Mouse (Mus musculus) hindbrain, embryonic 15.5 days (tissue): ENCODE data around the gene Gadd45b. TPM values are rescaled to one million over a fixed set of nuclear protein-coding genes. Genes with fewer than 3 reads are reported as not detected.

Source experiments
- ATAC-seq: fragments of 200-750 bp; cut with Nextera tagmentation; 2 replicates; pipeline ENCODE4 v1.8.0; 2017; ENCODE audit warnings: low read depth, moderate number of reproducible peaks, moderate TSS enrichment; ENCODE audit not compliant: low FRiP score
- H3K27ac ChIP-seq: fragments of 300-500 bp; sonication (generic); replicated peaks from 2 replicates; pipeline ENCODE4 v1.5.1; 2015; ENCODE audit warnings: mild to moderate bottlenecking, inconsistent platforms
- H3K27me3 ChIP-seq: fragments of 300-500 bp; sonication (generic); 2 replicates; pipeline ENCODE4 v1.6.1; 2015; ENCODE audit warnings: control low read depth, inconsistent platforms
- H3K36me3 ChIP-seq: fragments of 300-500 bp; sonication (generic); 2 replicates; pipeline ENCODE4 v1.6.1; 2015; ENCODE audit warnings: control low read depth, inconsistent platforms
- H3K4me1 ChIP-seq: fragments of 300-500 bp; sonication (generic); replicated peaks from 2 replicates; pipeline ENCODE4 v1.6.1; 2015; ENCODE audit warnings: control low read depth, inconsistent platforms
- H3K4me2 ChIP-seq: fragments of 300-500 bp; sonication (generic); 2 replicates; pipeline ENCODE4 v1.6.1; 2015; ENCODE audit warnings: moderate library complexity, mild to moderate bottlenecking, inconsistent platforms
- H3K4me3 ChIP-seq: fragments of 300-500 bp; sonication (generic); 2 replicates; pipeline ENCODE4 v1.5.1; 2015; ENCODE audit warnings: mild to moderate bottlenecking, inconsistent platforms
- H3K9ac ChIP-seq: fragments of 300-500 bp; sonication (generic); 2 replicates; pipeline ENCODE4 v1.6.1; 2015; ENCODE audit warnings: inconsistent platforms
- H3K9me3 ChIP-seq: fragments of 300-500 bp; sonication (generic); 2 replicates; pipeline ENCODE4 v1.6.1; 2016; ENCODE audit warnings: control low read depth, inconsistent platforms
- WGBS: fragments of 180-500 bp; shearing (Covaris S2); methylation state at CpG from one replicate; pipeline ENCODE4 v1.1.7; 2015; 5-methylcytosine and 5-hydroxymethylcytosine counted together
- polyA plus RNA-seq: library from polyadenylated mRNA; unstranded; fragments of >200 nt; fragmentation: Nextera tagmentation; extraction: Ambion mirVana; gene quantifications from 2 replicates; pipeline ENCODE4 v1.2.1, GENCODE M21; 2015

Gadd45b gene
- polyA plus RNA-seq, 1 experiment from 2014 or later, result 8.5 TPM

DNA sequence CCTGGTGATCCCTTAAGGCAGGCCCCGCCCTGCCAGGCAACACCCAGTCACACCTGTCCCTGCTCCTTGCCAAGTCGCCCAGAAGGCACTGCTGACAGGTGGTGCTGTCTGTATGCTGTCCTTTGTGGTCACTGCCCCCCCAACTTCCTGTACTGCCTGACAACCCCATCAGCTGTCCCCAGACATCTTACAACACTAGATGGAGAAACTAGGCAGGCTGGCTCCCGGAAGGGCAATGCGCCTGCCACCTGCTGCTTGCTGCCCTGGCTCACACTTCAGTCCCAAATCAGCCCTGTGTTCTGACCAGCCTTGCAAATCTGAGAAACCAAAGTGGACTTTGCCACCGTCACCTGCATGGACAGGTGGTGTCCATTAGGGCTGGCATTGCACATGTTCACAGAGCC is 15.6 kb upstream of the Gadd45b start:
- H3K27me3 ChIP-seq, result no peaks in the 10 kb centered on the region
- peaks cover 29% of the 10 kb centered on the region for H3K4me1 ChIP-seq
- 90% methylated on average over 5 of the region's 5 CpGs for WGBS
- no peak overlapping the region for H3K4me3 ChIP-seq
- H3K27ac ChIP-seq, result no peak overlapping the region
- no peak overlapping the region for H3K4me2 ChIP-seq
- ATAC-seq, result no peak
- H3K9ac ChIP-seq, result no peak overlapping the region
- peaks cover 20% of the 10 kb centered on the region for H3K36me3 ChIP-seq
- no peaks in the 10 kb centered on the region for H3K9me3 ChIP-seq

DNA sequence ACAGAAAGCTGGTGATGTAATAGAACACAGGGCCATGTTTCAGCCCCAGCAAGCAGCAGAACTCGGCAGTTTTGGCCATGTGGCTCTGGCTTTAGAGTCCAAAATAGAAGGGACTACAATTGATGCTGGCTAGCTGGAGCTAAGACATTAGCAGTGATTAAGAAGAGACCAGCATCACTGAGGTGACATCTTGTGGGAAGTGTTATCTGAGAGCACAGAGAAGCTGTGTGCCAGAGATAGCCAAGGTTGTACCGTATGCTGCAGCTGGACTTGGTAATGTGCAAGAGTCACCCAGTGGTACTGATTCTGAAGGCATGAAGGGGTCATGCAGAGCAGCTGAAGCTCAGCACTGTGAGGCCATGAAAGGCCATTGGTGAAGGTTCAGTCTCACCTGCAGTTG is 14.6 kb upstream of the Gadd45b start:
- Histone ChIP-seq H3K27ac (no peak overlapping the region), H3K9me3 (no peaks in the 10 kb centered on the region)
- WGBS, result 84% methylated on average over 2 of the region's 2 CpGs

DNA sequence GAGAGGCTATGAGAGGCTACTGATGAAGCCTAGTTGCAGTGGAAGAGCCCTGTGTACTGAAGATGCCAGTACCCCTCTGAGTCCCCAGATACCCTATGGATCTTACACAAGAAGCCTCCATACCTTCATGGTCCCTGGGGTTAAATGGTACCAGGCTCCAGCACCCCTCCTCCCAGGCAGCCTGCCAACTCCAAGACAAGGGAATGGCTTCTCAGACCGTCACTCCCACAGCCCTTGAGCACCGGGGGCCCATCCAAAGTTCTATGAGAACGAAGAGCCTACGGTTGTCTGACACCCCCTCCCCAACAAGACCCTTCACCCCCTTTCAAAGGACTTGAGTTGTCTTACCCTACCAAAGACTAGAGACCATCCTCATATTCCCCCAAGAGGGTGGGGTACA is 14.1 kb upstream of the Gadd45b start:
- Histone ChIP-seq H3K4me3 (no peak overlapping the region), H3K9me3 (no peaks in the 10 kb centered on the region), H3K4me1 (peaks cover 29% of the 10 kb centered on the region), H3K27ac (no peak overlapping the region), H3K27me3 (no peaks in the 10 kb centered on the region), H3K4me2 (no peak overlapping the region), H3K36me3 (peaks cover 13% of the 10 kb centered on the region; the same call in 1 of the 2 replicates), H3K9ac (no peak overlapping the region)
- 81% methylated on average over 4 of the region's 4 CpGs for WGBS
- ATAC-seq, result no peak

More for the DNA sequence above, 14.6 kb upstream of the Gadd45b start:
- Histone ChIP-seq H3K9ac (no peak overlapping the region), H3K4me1 (peaks cover 29% of the 10 kb centered on the region), H3K27me3 (no peaks in the 10 kb centered on the region), H3K36me3 (peaks cover 13% of the 10 kb centered on the region; the same call in 1 of the 2 replicates), H3K4me3 (no peak overlapping the region), H3K4me2 (no peak overlapping the region)
- ATAC-seq, result no peak

DNA sequence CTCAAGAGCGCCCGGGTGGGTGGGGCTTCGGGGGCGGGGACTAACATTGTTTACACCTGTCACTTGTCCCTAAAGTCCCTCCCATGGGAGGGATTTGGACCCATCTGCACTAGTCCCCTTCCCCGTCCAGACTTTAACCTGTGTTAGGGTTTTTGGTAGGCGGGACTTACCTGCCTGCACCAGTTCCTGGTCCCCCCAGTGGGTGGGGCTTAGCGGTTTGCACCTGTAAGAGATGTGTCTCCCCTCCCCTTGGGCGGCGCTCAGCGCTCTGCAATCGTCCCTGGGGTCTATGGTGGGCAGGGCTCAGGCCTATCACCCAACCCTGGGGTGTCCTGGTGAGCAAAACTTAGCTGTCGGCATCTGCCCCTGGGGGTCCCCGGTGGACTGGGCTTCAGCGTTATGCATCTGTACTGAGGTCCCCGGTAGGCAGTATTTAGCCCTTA is 12.5 kb upstream of the Gadd45b start:
- WGBS, result 3% methylated on average over 15 of the region's 15 CpGs
- Histone ChIP-seq H3K27me3 (peaks cover 2% of the 10 kb centered on the region; the same call in 1 of the 2 replicates), H3K4me2 (peak overlapping the region; percentile 98), H3K27ac (peak overlapping the region; percentile 85), H3K9me3 (no peaks in the 10 kb centered on the region), H3K4me3 (peak overlapping the region; percentile 78), H3K4me1 (peaks cover 34% of the 10 kb centered on the region), H3K9ac (peak overlapping the region; percentile 75), H3K36me3 (no peaks in the 10 kb centered on the region)
- peak; percentile 45 for ATAC-seq

DNA sequence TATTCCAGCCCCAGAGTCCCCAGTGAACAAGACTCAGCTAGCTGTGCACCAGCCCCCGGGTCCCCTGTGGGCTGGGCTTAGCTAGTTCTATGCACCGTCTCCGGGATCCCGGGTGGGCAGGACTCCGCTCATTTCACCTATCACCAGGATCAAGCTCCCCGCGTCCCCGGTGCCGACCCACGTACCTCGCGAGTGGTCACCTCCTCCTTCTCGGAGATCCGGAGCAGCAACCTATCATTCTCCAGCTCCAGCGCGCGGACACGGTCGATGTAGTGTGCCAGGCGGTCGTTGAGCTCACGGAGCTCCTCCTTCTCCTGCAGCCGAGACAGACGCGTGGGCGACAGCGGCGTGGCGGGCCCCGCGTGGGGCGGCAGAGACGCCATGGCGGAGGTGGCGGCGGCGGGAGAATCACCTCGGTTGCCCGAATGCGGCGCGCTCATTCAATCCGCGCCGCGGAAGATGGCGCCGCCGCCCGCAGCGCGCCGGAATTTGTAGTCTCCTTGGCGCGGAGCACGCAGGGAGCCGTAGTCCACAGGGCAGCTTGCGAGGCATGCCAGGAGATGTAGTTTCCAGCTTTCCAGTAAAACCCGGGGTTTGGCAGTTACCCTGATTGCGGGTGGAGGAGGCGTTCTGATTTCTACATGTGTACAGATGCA is 12.0 kb upstream of the Gadd45b start, which contains the start of gene Lmnb2:
Lmnb2 (minus strand) TSS at position 467 of the 656 bp plus-strand sequence.
- peak within 1 kb of the TSS; percentile 85 for H3K27ac ChIP-seq
- peak within 1 kb of the TSS; percentile 75 for H3K9ac ChIP-seq
- peak; percentile 84 for ATAC-seq
- peaks cover 34% of the 10 kb centered on the region for H3K4me1 ChIP-seq
- peak within 1 kb of the TSS; percentile 78 for H3K4me3 ChIP-seq
- H3K27me3 ChIP-seq, result peaks cover 2% of the 10 kb centered on the region; the same call in 1 of the 2 replicates
- WGBS, result under 1% methylated on average over 53 of the region's 61 CpGs
- no peaks in the 10 kb centered on the region for H3K9me3 ChIP-seq
- peak within 1 kb of the TSS; percentile 98 for H3K4me2 ChIP-seq
- H3K36me3 ChIP-seq, result no peaks in the 10 kb centered on the region

DNA sequence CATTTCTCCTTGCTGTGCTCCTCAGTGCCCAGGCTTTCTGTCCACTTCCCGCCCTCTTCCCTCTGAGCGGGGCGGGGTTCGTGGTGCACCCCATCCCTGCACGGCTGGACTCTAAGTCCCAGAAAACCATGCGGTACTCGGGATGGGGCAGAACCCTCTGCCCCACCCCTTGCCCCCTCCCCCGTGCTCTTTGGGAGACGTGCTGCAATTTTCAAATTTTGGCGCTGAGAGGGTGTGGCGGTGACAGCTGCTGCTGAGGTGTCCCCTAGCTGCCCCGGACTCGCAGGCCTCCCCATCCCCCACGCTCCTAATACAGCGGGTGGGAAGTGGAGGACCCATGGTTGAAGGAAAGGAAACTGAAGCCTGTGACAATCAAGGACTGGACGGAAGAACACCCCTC is 8.0 kb upstream of the Gadd45b start:
- H3K4me3 ChIP-seq, result peak overlapping the region; percentile 24
- H3K9me3 ChIP-seq, result no peaks in the 10 kb centered on the region
- ATAC-seq, result no peak
- H3K4me1 ChIP-seq, result peaks cover 16% of the 10 kb centered on the region
- no peak overlapping the region for H3K27ac ChIP-seq
- H3K36me3 ChIP-seq, result no peaks in the 10 kb centered on the region
- WGBS, result 6% methylated on average over 16 of the region's 16 CpGs
- H3K27me3 ChIP-seq, result peaks cover 2% of the 10 kb centered on the region; the same call in 1 of the 2 replicates
- peak overlapping the region; percentile 44 for H3K4me2 ChIP-seq
- 0 out of 2 replicates have a peak overlapping the region, but pooled peaks have one; percentile 16 for H3K9ac ChIP-seq

DNA sequence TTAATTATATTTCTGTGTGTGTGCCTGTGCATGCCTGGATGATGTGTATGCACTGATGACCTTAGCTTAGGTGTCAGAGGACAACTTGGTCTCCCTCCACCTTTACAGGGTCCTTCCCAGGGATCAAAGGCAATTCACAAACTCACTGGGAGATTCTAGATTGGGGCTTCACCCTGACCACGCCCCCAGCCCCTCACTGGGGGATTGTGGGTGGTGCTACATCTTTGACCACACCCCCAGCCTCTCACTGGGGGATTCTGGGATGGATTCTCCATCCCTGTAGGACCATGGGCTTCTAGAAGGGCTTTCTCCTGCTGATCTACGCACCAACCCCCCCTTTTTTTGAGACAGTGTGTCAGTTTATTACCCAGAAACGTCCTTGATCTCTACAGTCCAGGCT is 4.4 kb upstream of the Gadd45b start:
- peaks cover 2% of the 10 kb centered on the region; the same call in 1 of the 2 replicates for H3K27me3 ChIP-seq
- H3K9ac ChIP-seq, result no peak overlapping the region
- no peak for ATAC-seq
- H3K36me3 ChIP-seq, result no peaks in the 10 kb centered on the region
- no peak overlapping the region for H3K27ac ChIP-seq
- H3K4me1 ChIP-seq, result peaks cover 21% of the 10 kb centered on the region
- H3K4me2 ChIP-seq, result no peak overlapping the region
- 38% methylated on average over 3 of the region's 3 CpGs for WGBS
- H3K4me3 ChIP-seq, result no peak overlapping the region
- H3K9me3 ChIP-seq, result no peaks in the 10 kb centered on the region

DNA sequence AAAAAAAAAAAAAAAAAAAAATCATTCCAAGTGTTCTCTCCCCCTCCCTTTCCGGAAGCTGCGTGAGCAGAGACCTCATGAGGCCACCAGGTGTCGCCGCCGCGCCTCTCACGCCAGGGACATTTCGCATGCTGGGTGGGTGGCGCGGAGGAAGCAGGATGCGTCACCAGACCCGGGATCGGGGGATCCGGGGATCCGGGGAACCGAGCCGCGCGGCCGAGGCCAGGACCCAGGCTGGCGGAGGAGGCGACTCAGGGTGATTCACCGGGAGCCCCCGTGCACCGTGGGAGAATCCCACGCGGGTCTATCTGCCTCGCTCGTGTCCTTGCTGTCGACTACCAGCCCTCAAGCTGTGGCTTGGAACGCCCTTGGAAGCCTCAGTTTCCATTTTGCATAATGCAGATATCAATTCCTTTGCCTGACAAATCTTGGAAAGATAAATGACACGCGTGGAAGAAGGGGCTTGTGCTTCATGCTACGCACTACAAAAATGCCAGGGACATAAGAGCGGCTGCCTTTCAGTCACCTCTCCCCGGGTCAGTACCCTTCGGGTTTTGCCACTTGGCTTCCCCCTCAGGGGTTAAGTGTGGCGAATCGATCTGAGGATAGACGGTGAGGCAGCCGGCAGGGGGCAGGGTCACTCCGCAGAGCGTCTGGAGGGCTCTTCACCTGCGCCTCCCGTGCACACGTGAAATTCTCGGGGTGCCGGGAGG is 1.1 kb upstream of the Gadd45b start:
- WGBS, result under 1% methylated on average over 48 of the region's 48 CpGs
- Histone ChIP-seq H3K27ac (peak overlapping the region; percentile 69), H3K4me3 (peak overlapping the region; percentile 54), H3K4me1 (peaks cover 49% of the 10 kb centered on the region), H3K9ac (peak overlapping the region; percentile 72), H3K27me3 (peaks cover 26% of the 10 kb centered on the region), H3K4me2 (peak overlapping the region; percentile 95), H3K9me3 (no peaks in the 10 kb centered on the region), H3K36me3 (no peaks in the 10 kb centered on the region)
- ATAC-seq, result peak; percentile 20; the same call in 1 of the 2 replicates

DNA sequence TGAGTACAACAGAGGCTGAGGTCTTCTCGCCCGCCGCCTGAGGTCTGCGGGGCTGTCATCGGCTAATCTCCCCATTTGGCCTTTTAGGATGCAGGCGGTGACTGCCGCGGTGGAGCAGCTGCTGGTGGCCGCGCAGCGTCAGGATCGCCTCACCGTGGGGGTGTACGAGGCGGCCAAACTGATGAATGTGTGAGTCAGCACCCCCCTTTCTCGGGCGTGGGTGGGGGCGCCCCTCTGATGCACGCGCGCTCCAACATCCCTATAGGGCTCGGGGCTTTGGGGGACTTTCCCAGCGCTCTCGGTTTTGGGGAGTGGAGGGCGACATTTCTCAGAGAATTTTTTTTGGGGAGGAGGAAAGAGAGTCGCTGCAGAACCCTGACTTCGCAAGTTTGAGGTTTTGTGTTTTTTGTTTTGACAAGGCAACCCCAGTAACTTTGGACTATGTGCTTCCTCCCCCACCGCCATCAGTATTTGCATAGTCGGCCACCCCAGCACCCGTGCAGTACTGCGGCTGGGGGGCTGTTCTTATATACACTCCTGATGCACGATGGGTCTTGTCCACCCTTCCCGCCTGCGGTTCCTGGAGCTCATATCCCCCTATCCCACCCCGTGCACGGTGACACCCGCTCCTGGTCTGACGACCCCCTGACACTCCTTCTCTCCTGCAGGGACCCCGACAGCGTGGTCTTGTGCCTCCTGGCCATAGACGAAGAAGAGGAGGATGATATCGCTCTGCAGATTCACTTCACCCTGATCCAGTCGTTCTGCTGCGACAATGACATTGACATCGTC is 684 bp downstream of the Gadd45b start:
- Histone ChIP-seq H3K27ac (0 out of 2 replicates have a peak overlapping the region, but pooled peaks have one; percentile 12), H3K4me1 (peaks cover 55% of the 10 kb centered on the region), H3K9me3 (no peaks in the 10 kb centered on the region), H3K4me2 (peak overlapping the region; percentile 95), H3K9ac (peak overlapping the region; percentile 28), H3K36me3 (no peaks in the 10 kb centered on the region), H3K4me3 (peak overlapping the region; percentile 54), H3K27me3 (peaks cover 37% of the 10 kb centered on the region)
- under 1% methylated on average over 45 of the region's 45 CpGs for WGBS
- ATAC-seq, result no peak

DNA sequence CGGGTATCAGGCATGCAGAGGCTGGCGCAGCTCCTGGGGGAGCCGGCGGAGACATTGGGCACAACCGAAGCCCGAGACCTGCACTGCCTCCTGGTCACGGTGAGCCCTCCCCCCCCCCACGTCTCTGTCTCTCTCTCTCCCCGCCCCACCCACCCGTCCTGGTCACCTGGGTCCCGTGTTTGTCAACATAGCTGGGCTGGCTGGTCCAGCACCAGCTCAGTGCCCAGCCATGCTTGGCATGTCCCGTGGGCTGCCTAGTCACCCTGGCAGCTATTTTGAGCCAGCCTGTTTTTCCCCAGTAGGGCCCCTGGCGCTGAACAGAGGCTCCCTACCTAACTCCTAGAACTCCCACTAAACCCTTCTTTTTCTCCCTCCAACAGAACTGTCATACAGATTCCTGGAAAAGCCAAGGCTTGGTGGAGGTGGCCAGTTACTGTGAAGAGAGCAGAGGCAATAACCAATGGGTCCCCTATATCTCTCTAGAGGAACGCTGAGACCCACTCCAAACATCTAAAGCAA is 1.3 kb downstream of the Gadd45b start:
- Histone ChIP-seq H3K4me2 (peak overlapping the region; percentile 95), H3K9me3 (no peaks in the 10 kb centered on the region), H3K4me1 (peaks cover 61% of the 10 kb centered on the region), H3K36me3 (no peaks in the 10 kb centered on the region), H3K9ac (no peak overlapping the region; the same call in 1 of the 2 replicates), H3K27me3 (peaks cover 37% of the 10 kb centered on the region), H3K27ac (no peak overlapping the region), H3K4me3 (peak overlapping the region; percentile 54)
- 2% methylated on average over 14 of the region's 14 CpGs for WGBS
- no peak for ATAC-seq

DNA sequence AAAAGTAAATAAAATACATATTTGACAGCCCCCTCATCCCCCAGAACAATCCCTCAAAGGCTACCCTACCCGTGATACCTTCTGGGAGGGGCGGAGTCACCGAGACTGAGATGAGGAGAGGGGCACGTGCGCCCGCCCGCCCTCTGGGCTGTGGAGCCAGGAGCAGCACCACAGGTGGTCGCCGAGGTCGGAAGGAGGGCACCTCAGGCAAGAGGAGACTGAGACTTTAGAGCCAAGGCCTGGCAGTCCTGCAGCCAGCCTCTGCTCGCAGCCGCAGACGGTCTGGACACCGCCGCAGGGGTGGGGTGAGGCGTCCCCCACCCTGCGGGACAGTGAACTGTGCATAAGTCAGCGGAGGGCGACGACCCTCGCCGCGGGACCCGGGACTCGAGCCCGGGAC is 1.8 kb downstream of the Gadd45b start:
- H3K36me3 ChIP-seq, result no peaks in the 10 kb centered on the region
- no peak overlapping the region for H3K27ac ChIP-seq
- no peaks in the 10 kb centered on the region for H3K9me3 ChIP-seq
- H3K4me2 ChIP-seq, result peak overlapping the region; percentile 95
- H3K9ac ChIP-seq, result no peak overlapping the region
- peaks cover 66% of the 10 kb centered on the region for H3K4me1 ChIP-seq
- peak overlapping the region; percentile 54 for H3K4me3 ChIP-seq
- no peak for ATAC-seq
- under 1% methylated on average over 25 of the region's 26 CpGs for WGBS
- H3K27me3 ChIP-seq, result peaks cover 37% of the 10 kb centered on the region
